Mouse (Mus musculus): ENCODE results near the gene Mbd6. TPM values are rescaled to one million over a fixed set of nuclear protein-coding genes. Genes with fewer than 3 reads are reported as not detected.

The Mbd6 gene
- polyA plus RNA-seq, 1 experiment from 2014 or later = 7.9 TPM

Other genes starting within 250 kb of the Mbd6 start
- 15.6 and 15.7 TPM in 2 replicates for gene Mettl1, start 247.6 kb downstream of the Mbd6 start, polyA plus RNA-seq (2015; fragmentation: Nextera tagmentation; extraction: Ambion mirVana)
- 0.06 and 0.14 TPM in 2 replicates for gene Eef1akmt3, start 247.5 kb downstream of the Mbd6 start, polyA plus RNA-seq (2015; fragmentation: Nextera tagmentation; extraction: Ambion mirVana)
- not detected in 2 replicates for gene Cyp27b1, start 240.8 kb downstream of the Mbd6 start, polyA plus RNA-seq (2015; fragmentation: Nextera tagmentation; extraction: Ambion mirVana)
- gene March9, start 228.8 kb downstream of the Mbd6 start, polyA plus RNA-seq (2015; fragmentation: Nextera tagmentation; extraction: Ambion mirVana) = 0.03 TPM in 1 of 2 replicates, not detected in the other
- gene Cdk4, start 225.5 kb downstream of the Mbd6 start, polyA plus RNA-seq (2015; fragmentation: Nextera tagmentation; extraction: Ambion mirVana) = 338 and 361 TPM in 2 replicates
- gene Tspan31, start 218.8 kb downstream of the Mbd6 start, polyA plus RNA-seq (2015; fragmentation: Nextera tagmentation; extraction: Ambion mirVana) = 77.4 and 84.3 TPM in 2 replicates
- 0.35 and 0.67 TPM in 2 replicates for gene Agap2, start 213.7 kb downstream of the Mbd6 start, polyA plus RNA-seq (2015; fragmentation: Nextera tagmentation; extraction: Ambion mirVana)
- 54.0 and 58.1 TPM in 2 replicates for gene Os9, start 167.9 kb downstream of the Mbd6 start, polyA plus RNA-seq (2015; fragmentation: Nextera tagmentation; extraction: Ambion mirVana)
- gene B4galnt1, start 123.8 kb downstream of the Mbd6 start, polyA plus RNA-seq (2015; fragmentation: Nextera tagmentation; extraction: Ambion mirVana) = 19.3 and 21.0 TPM in 2 replicates
- 2.1 and 3.2 TPM in 2 replicates for gene Slc26a10, start 108.4 kb downstream of the Mbd6 start, polyA plus RNA-seq (2015; fragmentation: Nextera tagmentation; extraction: Ambion mirVana)
- gene Arhgef25, start 98.9 kb downstream of the Mbd6 start, polyA plus RNA-seq (2015; fragmentation: Nextera tagmentation; extraction: Ambion mirVana) = 5.4 and 5.8 TPM in 2 replicates
- gene Dtx3, start 93.3 kb downstream of the Mbd6 start, polyA plus RNA-seq (2015; fragmentation: Nextera tagmentation; extraction: Ambion mirVana) = 16.7 and 16.9 TPM in 2 replicates
- 41.9 and 45.1 TPM in 2 replicates for gene Pip4k2c, start 77.4 kb downstream of the Mbd6 start, polyA plus RNA-seq (2015; fragmentation: Nextera tagmentation; extraction: Ambion mirVana)
- gene Kif5a, start 25.7 kb downstream of the Mbd6 start, polyA plus RNA-seq (2015; fragmentation: Nextera tagmentation; extraction: Ambion mirVana) = 0.06 and 0.21 TPM in 2 replicates
- 69.5 and 75.7 TPM in 2 replicates for gene Dctn2, start 22.6 kb downstream of the Mbd6 start, polyA plus RNA-seq (2015; fragmentation: Nextera tagmentation; extraction: Ambion mirVana)
- 109 and 112 TPM in 2 replicates for gene Mars, start 22.8 kb upstream of the Mbd6 start, polyA plus RNA-seq (2015; fragmentation: Nextera tagmentation; extraction: Ambion mirVana)
- 14.1 and 14.9 TPM in 2 replicates for gene Arhgap9, start 32.9 kb upstream of the Mbd6 start, polyA plus RNA-seq (2015; fragmentation: Nextera tagmentation; extraction: Ambion mirVana)
- 0.31 and 0.32 TPM in 2 replicates for gene Gli1, start 53.0 kb upstream of the Mbd6 start, polyA plus RNA-seq (2015; fragmentation: Nextera tagmentation; extraction: Ambion mirVana)
- 0.71 and 0.82 TPM in 2 replicates for gene Inhbe, start 65.4 kb upstream of the Mbd6 start, polyA plus RNA-seq (2015; fragmentation: Nextera tagmentation; extraction: Ambion mirVana)
- 4.6 and 5.1 TPM in 2 replicates for gene Inhbc, start 81.4 kb upstream of the Mbd6 start, polyA plus RNA-seq (2015; fragmentation: Nextera tagmentation; extraction: Ambion mirVana)
- 14.4 and 15.0 TPM in 2 replicates for gene R3hdm2, start 91.3 kb upstream of the Mbd6 start, polyA plus RNA-seq (2015; fragmentation: Nextera tagmentation; extraction: Ambion mirVana)
- 1.0 and 1.2 TPM in 2 replicates for gene Stac3, start 212.7 kb upstream of the Mbd6 start, polyA plus RNA-seq (2015; fragmentation: Nextera tagmentation; extraction: Ambion mirVana)
- gene Ndufa4l2, start 225.9 kb upstream of the Mbd6 start, polyA plus RNA-seq (2015; fragmentation: Nextera tagmentation; extraction: Ambion mirVana) = 20.7 and 42.1 TPM in 2 replicates
- gene Shmt2, start 233.4 kb upstream of the Mbd6 start, polyA plus RNA-seq (2015; fragmentation: Nextera tagmentation; extraction: Ambion mirVana) = 138 and 159 TPM in 2 replicates
- gene Nxph4, start 245.5 kb upstream of the Mbd6 start, polyA plus RNA-seq (2015; fragmentation: Nextera tagmentation; extraction: Ambion mirVana) = 0.07 TPM in 1 of 2 replicates, not detected in the other